Mouse (Mus musculus): ENCODE measurements around the gene Wars2. TPM values are rescaled to one million over a fixed set of nuclear protein-coding genes. Genes with fewer than 3 reads are reported as not detected.

Wars2 gene
- total RNA-seq (2021), result 1 to 10 TPM; 6.6 to 8.2 TPM
- long read RNA-seq, full-length matches to known transcripts, result 2 of 4 reads
- long read RNA-seq, partial matches to known transcripts, result 1 of 4 reads
- long read RNA-seq, other reads (novel, unspliced or antisense), result 1 of 4 reads

GRCm38 (mm10) chr3:99140940-99141854 is at the start of gene Wars2:
Wars2 (plus strand) TSS chr3:99141068.
- peak; percentile 89 to 97 for DNase-seq (ENCODE audit: low spot score in 2 of 2)

- DNase-seq (ENCODE audit: low spot score in 2 of 2), result no peak
Observed at GRCm38 (mm10) chr3:99096816-99097215, 44.1 kb upstream of the Wars2 start.

- DNase-seq (ENCODE audit: low spot score in 2 of 2), result no peak
Observed at GRCm38 (mm10) chr3:99110353-99111213, 30.3 kb upstream of the Wars2 start.

GRCm38 (mm10) chr3:99111214-99111608 is 29.7 kb upstream of the Wars2 start:
- DNase-seq (ENCODE audit: low spot score in 2 of 2), result no peak

- no peak for DNase-seq (ENCODE audit: low spot score in 2 of 2)
Observed at GRCm38 (mm10) chr3:99113266-99113837, 27.5 kb upstream of the Wars2 start.

- DNase-seq (ENCODE audit: low spot score in 2 of 2), result no peak
Observed at GRCm38 (mm10) chr3:99120942-99121341, 19.9 kb upstream of the Wars2 start.

- DNase-seq (ENCODE audit: low spot score in 2 of 2), result no peak
Observed at GRCm38 (mm10) chr3:99130521-99130920, 10.3 kb upstream of the Wars2 start.

GRCm38 (mm10) chr3:99131973-99132372 is 8.9 kb upstream of the Wars2 start:
- peak; percentile 21 to 52 for DNase-seq (ENCODE audit: low spot score in 2 of 2)

GRCm38 (mm10) chr3:99133913-99134312 is 7.0 kb upstream of the Wars2 start:
- no peak for DNase-seq (ENCODE audit: low spot score in 2 of 2)

- DNase-seq (ENCODE audit: low spot score in 2 of 2), result no peak
Observed at GRCm38 (mm10) chr3:99147886-99148285, 7.0 kb downstream of the Wars2 start.

GRCm38 (mm10) chr3:99149035-99149434 is 8.2 kb downstream of the Wars2 start:
- DNase-seq (ENCODE audit: low spot score in 2 of 2), result no peak

- no peak for DNase-seq (ENCODE audit: low spot score in 2 of 2)
Observed at GRCm38 (mm10) chr3:99156286-99156685, 15.4 kb downstream of the Wars2 start.

GRCm38 (mm10) chr3:99156987-99157386 is 16.1 kb downstream of the Wars2 start:
- DNase-seq (ENCODE audit: low spot score in 2 of 2), result no peak

- DNase-seq (ENCODE audit: low spot score in 2 of 2), result no peak
Observed at GRCm38 (mm10) chr3:99157451-99158015, 16.7 kb downstream of the Wars2 start.

- DNase-seq (ENCODE audit: low spot score in 2 of 2), result no peak
Observed at GRCm38 (mm10) chr3:99160016-99160415, 19.1 kb downstream of the Wars2 start.

- no peak for DNase-seq (ENCODE audit: low spot score in 2 of 2)
Observed at GRCm38 (mm10) chr3:99162191-99162590, 21.3 kb downstream of the Wars2 start.

- no peak for DNase-seq (ENCODE audit: low spot score in 2 of 2)
Observed at GRCm38 (mm10) chr3:99167734-99168133, 26.9 kb downstream of the Wars2 start.

GRCm38 (mm10) chr3:99173178-99173577 is 32.3 kb downstream of the Wars2 start:
- no peak for DNase-seq (ENCODE audit: low spot score in 2 of 2)

- DNase-seq (ENCODE audit: low spot score in 2 of 2), result no peak
Observed at GRCm38 (mm10) chr3:99174658-99175304, 33.9 kb downstream of the Wars2 start.

GRCm38 (mm10) chr3:99183355-99184016 is 42.6 kb downstream of the Wars2 start:
- DNase-seq (ENCODE audit: low spot score in 2 of 2), result no peak
